Mouse (Mus musculus) adrenal gland, adult 8-10 months (tissue): ENCODE measurements around the gene Fam183b. TPM values are rescaled to one million over a fixed set of nuclear protein-coding genes. Genes with fewer than 3 reads are reported as not detected.
"Not testable (repeated sequence)": the region's sequence is repeated elsewhere in the genome, so short reads cannot be mapped to it uniquely, and the experiment has no call there.

ENCODE experiments used
- DNase-seq: peaks from one replicate; pipeline ENCODE4 v3.0.0; 2022
- total RNA-seq, 4 experiments: library from RNA; stranded (reverse); gene quantifications; 2 replicates each; pipeline ENCODE4 v1.2.4; 2022

Gene Fam183b
- total RNA-seq = 1 to 10 TPM; 2.4 to 3.7 (median 2.9) TPM

DNA sequence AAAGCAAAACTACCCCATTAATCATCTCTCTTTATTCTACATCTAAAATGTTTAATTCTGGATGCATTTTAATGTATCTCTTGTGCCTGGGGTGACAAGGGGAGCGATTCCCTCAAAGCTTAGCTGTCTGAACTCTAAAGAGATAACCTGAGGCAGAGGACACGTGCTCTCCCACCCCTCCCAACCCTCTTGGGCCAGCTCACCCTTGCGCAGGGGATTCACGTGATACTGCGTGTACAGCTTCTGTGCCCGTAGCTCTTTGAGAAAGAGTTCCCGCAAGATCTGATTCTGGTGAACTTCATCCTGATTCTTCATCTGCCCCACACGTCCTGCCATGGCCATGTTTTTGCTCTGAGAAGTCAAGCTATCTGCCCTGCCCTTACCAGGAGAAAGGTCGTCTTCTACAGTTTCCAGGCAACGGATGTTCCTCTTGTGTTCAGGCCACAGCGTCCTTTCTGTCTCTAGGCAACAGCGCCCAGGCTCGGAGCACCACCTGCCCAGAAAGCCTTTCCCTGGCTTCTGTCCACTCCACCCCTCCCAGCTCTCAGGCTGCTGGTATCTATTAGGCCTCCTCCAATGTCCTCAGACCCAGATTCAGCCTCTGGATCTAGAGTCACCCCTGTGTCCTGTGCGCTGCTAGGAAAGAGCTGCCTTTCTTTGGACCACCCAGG is at the start of gene Fam183b:
Fam183b (minus strand) TSS at position 403 of the 671 bp plus-strand sequence.
- DNase-seq = no peak

GRCm38 (mm10) chr11:58849731-58850130 is 48.0 kb upstream of the Fam183b start:
- no peak for DNase-seq

- no peak for DNase-seq
Observed at GRCm38 (mm10) chr11:58847636-58848035, 45.9 kb upstream of the Fam183b start.

GRCm38 (mm10) chr11:58846919-58847461 is 45.2 kb upstream of the Fam183b start, which contains the start of gene Gm12258:
Gm12258 (plus strand) TSS chr11:58847158.
- peak; percentile 85 for DNase-seq

DNA sequence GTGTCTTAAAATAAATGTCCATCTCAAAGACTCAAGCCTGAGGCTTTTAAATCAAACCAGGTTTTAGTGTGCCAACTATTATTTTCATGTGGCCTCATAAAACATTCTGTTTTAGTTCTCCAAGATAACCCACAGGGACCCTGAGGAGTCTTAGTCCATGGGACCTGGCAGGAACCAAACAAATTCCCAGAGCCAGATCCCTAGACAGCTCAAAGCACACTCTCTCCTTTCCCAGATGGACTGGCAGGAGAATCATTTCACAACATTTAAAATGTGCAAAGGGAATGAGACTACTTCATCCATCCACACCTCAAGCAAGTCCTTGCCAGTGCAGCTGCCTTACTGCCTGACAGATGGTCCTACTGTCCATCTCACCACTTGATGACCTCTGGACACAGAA is 37.2 kb upstream of the Fam183b start, which contains the start of gene Olfr311:
Olfr311 (plus strand) TSS at position 301 of the 400 bp plus-strand sequence.
- DNase-seq = not testable (repeated sequence)

DNA sequence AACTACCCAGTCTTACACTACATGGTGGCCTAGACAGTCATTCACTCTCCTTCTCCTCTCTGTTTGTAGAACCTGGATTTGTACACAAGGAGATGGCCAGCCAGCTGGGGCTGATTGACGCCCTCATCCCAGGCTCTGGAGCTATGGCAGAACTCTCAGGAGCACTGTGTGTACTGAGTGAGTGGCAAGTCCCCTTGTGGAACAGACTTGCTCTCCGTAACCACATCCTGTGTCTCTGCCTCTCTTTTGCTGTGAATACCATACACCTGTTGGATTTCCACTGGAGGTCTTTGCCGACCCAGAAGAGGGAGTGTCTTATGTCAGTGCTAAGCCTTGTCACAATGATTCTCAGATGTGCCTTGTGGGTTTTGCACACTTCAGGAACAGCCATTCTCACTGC is 30.8 kb upstream of the Fam183b start:
- not testable (repeated sequence) for DNase-seq

DNA sequence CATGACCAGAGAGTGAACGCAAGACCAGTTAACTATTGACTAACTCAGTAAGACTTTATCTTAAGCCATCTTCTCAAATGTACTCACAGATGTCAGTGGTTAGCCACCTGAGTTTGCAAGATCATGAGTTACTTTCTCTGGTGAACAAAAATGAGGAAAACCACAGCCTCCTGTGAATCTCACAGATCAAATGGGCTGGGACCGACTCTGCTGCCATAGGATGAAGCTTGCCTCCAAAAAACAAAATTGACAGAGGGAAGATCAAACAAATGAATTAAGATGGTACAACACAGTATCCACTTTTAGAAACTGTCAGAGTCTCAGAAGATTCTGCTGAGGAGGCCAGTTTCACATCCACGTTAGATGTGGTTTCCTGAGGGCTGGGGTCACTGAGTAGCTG is 28.0 kb upstream of the Fam183b start:
- DNase-seq = no peak

DNA sequence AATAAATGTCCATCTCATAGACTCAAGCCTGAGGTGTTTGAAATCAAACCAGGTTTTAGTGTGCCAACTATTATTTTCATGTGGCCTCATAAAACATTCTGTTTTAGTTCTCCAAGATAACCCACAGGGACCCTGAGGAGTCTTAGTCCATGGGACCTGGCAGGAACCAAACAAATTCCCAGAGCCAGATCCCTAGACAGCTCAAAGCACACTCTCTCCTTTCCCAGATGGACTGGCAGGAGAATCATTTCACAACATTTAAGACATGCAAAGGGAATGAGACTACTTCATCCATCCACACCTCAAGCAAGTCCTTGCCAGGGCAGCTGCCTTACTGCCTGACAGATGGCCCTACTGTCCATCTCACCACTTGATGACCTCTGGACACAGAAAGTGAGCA is 27.2 kb upstream of the Fam183b start, which contains the start of gene Olfr312:
Olfr312 (plus strand) TSS at position 301 of the 400 bp plus-strand sequence.
- not testable (repeated sequence) for DNase-seq

- no peak for DNase-seq
Observed at GRCm38 (mm10) chr11:58815676-58816075, 13.9 kb upstream of the Fam183b start.

GRCm38 (mm10) chr11:58814700-58815099 is 12.9 kb upstream of the Fam183b start, which contains the start of gene Olfr313:
Olfr313 (plus strand) TSS chr11:58815000.
- DNase-seq = not testable (repeated sequence)

DNA sequence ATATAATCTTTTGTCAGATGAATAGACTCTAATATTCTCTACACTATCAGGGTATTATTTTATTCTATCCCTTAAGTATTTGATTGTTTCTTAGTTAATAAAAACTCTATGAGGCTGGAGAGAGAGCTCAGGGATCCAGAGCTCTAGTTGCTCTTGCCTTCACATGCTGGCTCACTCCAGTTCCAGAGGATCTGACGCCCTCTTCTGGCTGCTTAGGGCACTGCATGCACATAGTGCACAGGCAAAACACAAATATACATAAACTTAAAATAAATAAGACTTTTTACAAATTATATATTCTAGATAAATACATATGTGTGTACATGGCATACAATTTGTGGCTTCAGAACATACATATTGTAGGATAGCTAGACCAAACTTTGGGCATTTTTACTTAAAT is 10.2 kb upstream of the Fam183b start:
- no peak for DNase-seq

DNA sequence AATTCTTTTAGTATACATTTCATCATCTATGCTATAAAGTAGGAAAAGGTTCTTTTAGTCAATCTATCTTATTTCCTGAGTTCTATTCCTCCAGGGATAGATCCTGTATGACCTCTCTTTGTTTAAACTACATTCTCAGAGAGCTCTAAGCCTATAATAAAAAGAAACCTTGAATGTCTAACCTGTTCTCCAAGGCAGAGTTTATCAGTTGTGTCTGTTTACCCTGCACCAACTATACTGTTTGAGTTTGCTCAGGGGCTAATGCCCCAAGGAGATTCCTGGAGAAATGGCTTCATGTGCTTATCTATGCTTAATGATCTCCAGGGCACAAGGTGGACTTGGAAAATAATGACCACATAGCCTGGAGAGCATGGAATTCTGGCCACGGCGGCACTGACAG is 2.6 kb upstream of the Fam183b start:
- no peak for DNase-seq

DNA sequence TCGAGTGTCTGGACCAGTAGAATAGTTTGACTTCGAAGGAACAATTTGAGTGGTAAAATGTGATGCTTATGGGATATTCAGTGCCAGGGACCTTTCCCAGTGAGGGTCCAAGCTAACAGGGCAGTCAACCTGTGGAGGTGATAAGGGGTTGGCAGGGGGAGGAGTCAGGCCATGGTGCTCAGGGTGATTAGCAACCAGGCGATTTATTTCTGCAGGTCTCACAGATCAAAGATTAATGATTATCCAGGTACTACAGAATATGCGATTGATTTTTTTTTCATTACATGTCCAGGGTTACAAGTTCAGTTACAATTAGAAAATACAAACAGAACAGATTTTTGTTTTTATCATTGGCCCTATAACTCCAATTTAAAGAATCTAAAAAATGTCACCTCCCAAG is 2.1 kb upstream of the Fam183b start:
- no peak for DNase-seq

DNA sequence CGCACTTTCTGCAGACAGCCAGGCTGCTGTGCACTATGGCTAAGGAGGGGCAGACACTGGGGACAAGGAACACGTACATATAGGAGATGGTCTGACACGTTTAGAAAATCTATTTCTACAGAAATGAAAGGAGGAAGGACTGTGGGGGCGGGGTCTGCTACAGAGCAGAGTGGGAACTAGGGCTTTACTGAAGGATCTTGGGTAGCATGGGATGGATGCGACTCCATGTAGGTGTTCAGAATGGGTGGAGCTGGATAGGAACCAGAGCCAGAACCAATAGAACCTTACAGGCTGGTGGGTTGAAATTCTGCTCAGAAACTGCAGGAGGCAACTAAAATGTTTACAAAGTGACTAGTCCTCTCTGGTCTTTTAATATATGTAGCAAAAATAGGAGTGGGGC is 2.0 kb downstream of the Fam183b start:
- no peak for DNase-seq

DNA sequence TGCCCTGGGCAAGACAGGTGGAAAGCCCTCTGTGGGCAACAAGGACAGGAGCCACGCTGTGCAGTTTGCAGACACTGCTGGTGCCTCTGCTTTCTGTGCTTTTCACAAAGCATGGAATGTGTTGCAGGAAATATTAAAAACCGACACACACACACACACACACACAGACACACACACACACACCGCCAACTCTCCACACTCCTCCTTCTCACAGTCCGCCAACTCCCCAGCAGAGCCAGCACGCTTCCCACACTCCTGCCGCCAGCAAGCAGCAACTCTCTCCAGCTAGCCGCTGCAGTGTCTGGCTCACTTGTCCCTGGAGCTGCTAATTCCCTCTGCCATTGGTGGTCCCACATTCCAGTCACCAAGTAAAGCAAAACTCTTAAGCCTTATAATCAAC is 4.9 kb downstream of the Fam183b start:
- no peak for DNase-seq

- DNase-seq = no peak
Observed at GRCm38 (mm10) chr11:58795856-58796255, 5.9 kb downstream of the Fam183b start.

- no peak for DNase-seq
Observed at GRCm38 (mm10) chr11:58790646-58791045, 11.1 kb downstream of the Fam183b start.

DNA sequence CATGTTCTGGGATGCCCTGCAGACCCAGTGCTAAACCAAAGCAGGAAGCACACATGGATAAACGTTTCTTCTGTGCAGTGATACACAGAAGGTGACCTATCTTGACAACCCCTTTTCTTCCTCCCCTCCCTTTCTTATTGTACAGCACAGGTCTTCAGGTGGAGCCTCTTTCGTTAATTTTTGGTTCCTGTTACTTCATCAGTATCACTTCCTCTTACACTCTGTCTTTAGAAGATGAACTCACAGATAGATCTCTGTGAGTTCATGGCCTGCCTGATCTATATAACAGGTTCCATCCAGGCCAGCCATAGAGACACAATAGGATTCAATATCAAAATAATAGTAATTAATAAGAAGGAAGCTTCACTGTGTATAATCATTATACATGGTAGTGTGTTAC is 11.7 kb downstream of the Fam183b start:
- no peak for DNase-seq

DNA sequence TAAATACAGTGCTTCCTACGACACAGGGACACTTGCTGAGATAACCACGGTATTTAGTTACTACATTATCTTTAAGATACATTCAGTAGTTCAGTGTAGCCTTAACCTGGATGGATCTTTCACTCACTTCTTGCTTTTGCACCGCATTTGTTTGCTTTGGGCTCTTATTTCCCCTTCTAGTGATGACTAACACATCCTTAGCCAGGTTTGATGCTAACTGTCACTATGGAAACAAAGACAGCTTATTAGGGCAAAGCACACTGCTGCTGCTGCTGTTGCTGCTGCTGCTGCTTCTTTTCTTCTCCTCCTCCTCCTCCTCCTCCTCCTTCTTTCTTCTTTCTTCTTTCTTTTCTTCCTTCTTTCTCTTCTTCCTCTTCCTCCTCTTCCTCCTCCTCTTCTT is 12.2 kb downstream of the Fam183b start:
- no peak for DNase-seq

DNA sequence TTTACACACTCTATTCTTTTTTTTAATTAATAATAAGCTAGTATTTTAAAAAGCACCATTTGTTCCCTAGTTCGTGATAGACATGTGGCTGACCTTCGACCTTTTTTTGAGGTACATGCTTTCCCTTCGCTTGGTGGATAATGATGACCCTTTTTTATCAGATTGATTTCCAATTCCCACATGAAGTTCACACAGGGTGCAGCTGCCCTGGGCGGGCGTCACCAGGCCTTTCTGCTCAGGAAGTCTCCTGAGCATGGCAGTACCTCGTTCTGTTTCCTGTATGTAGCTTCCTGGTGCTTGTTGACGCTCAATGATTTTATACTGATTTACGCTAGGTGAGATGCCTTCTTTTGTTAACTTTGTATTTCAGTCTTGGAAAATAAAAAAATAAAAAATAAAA is 13.4 kb downstream of the Fam183b start:
- no peak for DNase-seq

DNA sequence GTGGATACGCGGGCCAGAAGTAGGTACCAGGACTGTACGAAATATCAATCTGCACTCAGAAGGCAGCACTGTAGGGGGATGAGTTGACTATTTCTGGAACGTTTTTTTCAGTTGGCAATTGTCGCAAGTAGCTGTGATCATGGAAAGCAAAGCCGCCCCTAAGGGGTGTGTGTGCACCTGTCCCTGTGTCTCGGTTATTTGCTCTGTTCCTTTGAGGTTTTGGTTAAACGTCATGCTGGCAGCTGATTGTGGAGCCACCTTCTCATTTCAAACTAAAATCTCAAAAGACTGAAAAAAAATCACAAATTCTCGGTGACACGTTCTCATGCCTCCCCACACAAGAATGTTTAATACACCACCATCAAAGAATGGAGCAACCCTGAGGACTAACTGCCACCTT is 14.1 kb downstream of the Fam183b start:
- no peak for DNase-seq

GRCm38 (mm10) chr11:58784182-58784581 is 17.6 kb downstream of the Fam183b start:
- DNase-seq = no peak

DNA sequence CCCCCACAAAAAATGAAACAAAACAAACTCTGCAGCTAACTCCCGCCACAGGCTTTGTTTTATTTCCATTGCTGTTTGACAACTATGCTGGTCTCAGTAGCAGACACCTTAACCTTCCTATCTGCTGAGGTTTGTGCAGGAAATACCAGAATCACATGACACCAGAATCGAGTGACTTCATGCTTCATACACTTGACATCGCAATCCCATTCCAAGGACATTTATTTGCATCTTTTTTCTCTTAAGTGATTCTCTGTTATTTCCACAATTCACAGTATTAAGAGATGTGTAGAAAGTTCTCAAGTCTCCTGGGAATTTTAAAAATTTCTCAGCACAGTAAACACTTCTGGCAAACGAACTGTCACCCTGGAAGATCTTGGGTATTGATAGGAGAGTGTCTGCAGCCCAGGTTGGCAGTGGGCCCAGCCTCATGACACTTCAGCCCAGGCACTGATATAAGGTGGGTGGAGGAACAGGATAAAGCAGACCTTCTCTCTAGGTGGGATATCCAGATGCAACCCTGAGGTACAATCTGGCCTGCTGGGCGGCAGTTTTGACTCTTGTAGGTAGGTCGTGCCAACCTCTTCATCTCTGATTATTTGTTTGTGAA is 19.2 kb downstream of the Fam183b start, which contains the start of gene Olfr314:
Olfr314 (plus strand) TSS at position 473 of the 610 bp plus-strand sequence.
- DNase-seq = no peak

DNA sequence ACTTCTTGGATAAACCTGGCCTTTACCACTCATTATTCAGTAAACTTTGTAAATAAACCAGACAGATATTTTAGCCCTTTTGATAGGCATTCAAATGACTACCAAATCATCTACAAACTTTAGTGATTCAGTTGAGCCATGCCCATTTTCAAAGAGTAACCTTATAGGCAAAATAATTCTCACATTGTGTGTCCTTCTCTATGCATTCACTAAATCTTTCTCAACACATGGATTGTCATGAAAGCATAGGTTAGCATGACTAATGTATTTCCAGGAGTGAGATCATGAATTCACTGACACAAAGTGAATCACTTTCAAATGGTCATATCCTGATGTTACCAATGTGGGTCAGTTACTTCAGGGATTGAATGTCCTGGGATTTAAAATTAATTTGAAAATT is 28.9 kb downstream of the Fam183b start, which contains the start of gene Olfr315:
Olfr315 (plus strand) TSS at position 301 of the 400 bp plus-strand sequence.
- no peak for DNase-seq
